Mouse (Mus musculus) embryonic fibroblast, embryonic 13.5 days (primary cell): ENCODE measurements at regions not wholly inside any gene's neighbourhood (a gene's known extent, or its start where the extent isn't known, plus 50 kb on each side); places are given as distances from the start of the nearest gene placed in this dataset.

ENCODE experiments used
- CTCF ChIP-seq: IDR thresholded peaks from 2 replicates; pipeline ENCODE4 v1.5.1; 2011; ENCODE audit warnings: mild to moderate bottlenecking, control low read depth, low read length, moderate library complexity, borderline replicate concordance; ENCODE audit not compliant: insufficient read depth
- POLR2A ChIP-seq: IDR thresholded peaks from 2 replicates; pipeline ENCODE4 v1.6.1; 2011; ENCODE audit warnings: low read depth, mild to moderate bottlenecking, control low read depth, low read length, moderate library complexity

DNA sequence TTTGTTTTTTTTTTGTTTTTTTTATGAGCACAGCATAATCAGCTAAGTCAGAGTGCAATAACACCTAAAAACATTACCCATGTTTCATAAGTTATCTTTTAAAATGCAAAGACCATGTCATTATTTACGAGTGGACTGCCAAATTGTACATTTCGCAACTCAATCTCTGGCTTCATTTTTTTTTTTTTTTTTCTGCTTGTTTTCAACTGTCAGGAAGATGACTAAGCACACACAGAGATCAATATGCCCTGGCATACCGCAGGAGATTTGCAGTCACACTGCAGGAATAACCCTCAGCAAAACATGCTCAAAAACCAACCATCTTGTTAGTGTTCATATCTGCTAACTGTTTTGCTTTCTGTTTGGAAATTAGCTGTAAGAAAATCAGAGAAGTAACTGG is 1270.3 kb upstream of the Flrt2 start:
- TF ChIP-seq CTCF = no peak
- no peak for TF ChIP-seq POLR2A
